Mouse (Mus musculus) thymus, adult 2 months (tissue): ENCODE results near the gene Palm2.

Experiments
- CTCF ChIP-seq: fragments of 200-500 bp; IDR thresholded peaks from 2 replicates; pipeline ENCODE4 v1.5.1; 2012; ENCODE audit warnings: mild to moderate bottlenecking, control low read depth, low read length, moderate library complexity, borderline replicate concordance; ENCODE audit not compliant: control insufficient read depth, poor library complexity, insufficient read depth; ENCODE audit errors: extremely low read depth
- POLR2A ChIP-seq: fragments of 200-500 bp; IDR thresholded peaks from 2 replicates; pipeline ENCODE4 v1.6.1; 2012; ENCODE audit warnings: mild to moderate bottlenecking, low read length, control low read depth, moderate library complexity; ENCODE audit not compliant: control insufficient read depth, poor library complexity, insufficient read depth; ENCODE audit errors: extremely low read depth

- TF ChIP-seq CTCF (no peak), POLR2A (no peak)
Measured at GRCm38 (mm10) chr4:57576095-57576494, 142.0 kb downstream of the Palm2 start.
